Mouse (Mus musculus) ES-E14 (cell line): ENCODE measurements at regions not wholly inside any gene's neighbourhood (a gene's known extent, or its start where the extent isn't known, plus 50 kb on each side); places are given as distances from the start of the nearest gene placed in this dataset.

ENCODE experiments used
- DNase-seq: peaks from one replicate; pipeline ENCODE4 v3.0.0-alpha.2; 2013; ENCODE audit warnings: low read depth, low spot score
- H3K27ac ChIP-seq: 2 replicates; pipeline ENCODE4 v1.5.1; 2012; ENCODE audit warnings: low read depth, mild to moderate bottlenecking, low read length, moderate library complexity, mixed read lengths; ENCODE audit not compliant: poor library complexity, insufficient read depth, severe bottlenecking
- H3K36me3 ChIP-seq: 2 replicates; pipeline ENCODE4 v1.6.1; 2012; ENCODE audit warnings: mild to moderate bottlenecking, low read length, moderate library complexity, mixed read lengths; ENCODE audit not compliant: control insufficient read depth, poor library complexity, insufficient read depth, severe bottlenecking
- H3K4me1 ChIP-seq, 2 experiments: fragments of 150-350 bp in 1 of 2; sonication (generic) in 1 of 2; 2 replicates each; pipeline ENCODE4 v1.6.1; 2012; ENCODE audit warnings: low read length in 2 of 2, mild to moderate bottlenecking in 1 of 2, mixed read lengths in 1 of 2; ENCODE audit not compliant: control insufficient read depth in 2 of 2, insufficient read depth in 2 of 2, poor library complexity in 1 of 2
- H3K4me3 ChIP-seq, 2 experiments: fragments of 150-350 bp in 1 of 2; sonication (generic) in 1 of 2; 2 replicates each; pipeline ENCODE4 v1.5.1; 2012; ENCODE audit warnings: low read length in 2 of 2, low read depth in 1 of 2, mild to moderate bottlenecking in 1 of 2, mixed read lengths in 1 of 2; ENCODE audit not compliant: insufficient read depth in 1 of 2, poor library complexity in 1 of 2, severe bottlenecking in 1 of 2
- H3K9ac ChIP-seq: 2 replicates; pipeline ENCODE4 v1.6.1; 2012; ENCODE audit warnings: low read depth, mild to moderate bottlenecking, low read length, mixed read lengths; ENCODE audit not compliant: poor library complexity, insufficient read depth, severe bottlenecking
- H3K9me3 ChIP-seq: fragments of 150-350 bp; sonication (generic); 2 replicates; pipeline ENCODE4 v1.6.1; 2012; ENCODE audit warnings: low read depth, mild to moderate bottlenecking, low read length; ENCODE audit not compliant: control insufficient read depth, insufficient read depth
- CHD2 ChIP-seq: IDR thresholded peaks from 2 replicates; pipeline ENCODE4 v1.6.1; 2014; ENCODE audit warnings: mild to moderate bottlenecking, low read depth, low read length, inconsistent platforms
- HCFC1 ChIP-seq: IDR thresholded peaks from 2 replicates; pipeline ENCODE4 v1.6.1; 2012; ENCODE audit warnings: low read length, inconsistent platforms, borderline replicate concordance; ENCODE audit not compliant: insufficient read depth
- MAFK ChIP-seq: IDR thresholded peaks from 2 replicates; pipeline ENCODE4 v1.6.1; 2014; ENCODE audit warnings: mild to moderate bottlenecking, low read depth, low read length, inconsistent platforms; ENCODE audit not compliant: insufficient read depth
- ZC3H11A ChIP-seq: IDR thresholded peaks from 2 replicates; pipeline ENCODE4 v1.6.1; 2012; ENCODE audit warnings: low read depth, mild to moderate bottlenecking, inconsistent platforms, low read length, borderline replicate concordance
- ZNF384 ChIP-seq: IDR thresholded peaks from 2 replicates; pipeline ENCODE4 v1.6.1; 2012; ENCODE audit warnings: low read depth, low read length, inconsistent platforms
- in situ Hi-C, 2 experiments: fragments of 600-800 bp; cut with MboI; formaldehyde crosslinking; loops; one replicate each; pipeline ENCODE4 v1.15.1; 2025; ENCODE audit warnings: low sequenced_read_pairs in 2 of 2, inconsistent platforms in 1 of 2; ENCODE audit not compliant: unreplicated experiment in 2 of 2

DNA sequence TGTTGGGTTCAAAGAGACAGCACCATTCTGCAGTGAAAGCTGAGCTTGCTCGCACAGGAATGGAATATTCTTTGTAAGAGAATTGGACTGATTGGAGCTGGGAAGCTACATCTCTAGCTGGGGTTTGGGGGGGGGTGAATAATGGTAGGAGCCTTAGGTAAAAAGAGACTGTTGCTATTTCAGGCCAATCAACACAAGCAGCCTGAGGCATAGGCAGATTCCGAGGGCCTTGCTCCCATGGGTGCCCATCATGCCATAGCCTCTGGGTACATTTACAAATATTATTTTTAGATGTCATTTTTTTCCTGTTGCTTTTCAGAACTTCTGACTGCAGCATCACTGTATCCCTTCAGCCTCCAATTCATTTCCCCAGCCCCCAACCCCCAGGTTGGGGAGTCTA is 51.7 kb upstream of the Ptprm start:
- H3K9me3 ChIP-seq = no peaks in the 10 kb centered on the region
- in situ Hi-C loops = no loop called here
- H3K27ac ChIP-seq = no peak overlapping the region
- no peaks in the 10 kb centered on the region for H3K36me3 ChIP-seq
- no peak overlapping the region for H3K9ac ChIP-seq
- H3K4me3 ChIP-seq = no peak overlapping the region
- DNase-seq = no peak
- TF ChIP-seq MAFK = no peak
- TF ChIP-seq CHD2 = no peak
- TF ChIP-seq ZC3H11A = no peak
- TF ChIP-seq HCFC1 = no peak
- TF ChIP-seq ZNF384 = no peak
- H3K4me1 ChIP-seq = no peaks in the 10 kb centered on the region
